ENCODE assay signal across 20 mouse cellular contexts in genomic region chr9:32394761-32395161, GRCm38 (mm10). TPM values are rescaled to one million over a fixed set of nuclear protein-coding genes. Genes with fewer than 3 reads are reported as not detected.
"Had no signal": no experiment of that assay in that cellular context is flagged by ENCODE, and none has a peak within 500 bp of the region (broad histone marks: within the 10 kb centered on the region; RNA-seq: fewer than 3 reads in every experiment).

No protein-coding gene starts in this region.

- H3K4me3 ChIP-seq: layer of hippocampus, adult 2 months; liver, embryonic 12.5 days; lung, embryonic 15.5 days; midbrain, embryonic 10.5 days; myocyte; neural tube, embryonic 12.5 days; stomach, embryonic 15.5 days had no signal

- H3K4me1 ChIP-seq: lung, embryonic 15.5 days; midbrain, embryonic 10.5 days; neural tube, embryonic 12.5 days; stomach, embryonic 15.5 days had no signal

- H3K27ac ChIP-seq: layer of hippocampus, adult 2 months; liver, embryonic 12.5 days; lung, embryonic 15.5 days; midbrain, embryonic 10.5 days; neural tube, embryonic 12.5 days; stomach, embryonic 15.5 days had no signal

- DNase-seq: kidney, adult 11 months; kidney, postnatal 10 days; kidney, postnatal 4 days; left cerebral cortex, postnatal 4 days; lung, postnatal 14 days; midbrain, embryonic 14.5 days; retina, postnatal 1 day; right cerebral cortex, postnatal 4 days; thymus, postnatal 36 days had no signal

RNA-seq across cellular contexts. Expression of gene Kcnj1, which starts 22.5 kb away (rescaled TPM):
- polyA plus RNA-seq: limb, embryonic 14.5 days; liver, embryonic 12.5 days; liver, embryonic 16.5 days; lung, embryonic 15.5 days; midbrain, embryonic 10.5 days; midbrain, embryonic 14.5 days; myocyte; neural tube, embryonic 12.5 days; stomach, embryonic 15.5 days; thymus, postnatal 0 days had no signal

RNA-seq across cellular contexts. Expression of gene Kcnj5, which starts 50.6 kb away (rescaled TPM):
- polyA plus RNA-seq: myocyte; testis, adult 2 months; thymus, postnatal 0 days had no signal
